Mouse (Mus musculus): ENCODE measurements around the gene Ggt1. TPM values are rescaled to one million over a fixed set of nuclear protein-coding genes. Genes with fewer than 3 reads are reported as not detected.
A peak's percentile ranks its signal among the peaks of the same experiment; 100 is the strongest.

Ggt1 gene
- polyA plus RNA-seq, 1 experiment = 3.8 TPM

DNA sequence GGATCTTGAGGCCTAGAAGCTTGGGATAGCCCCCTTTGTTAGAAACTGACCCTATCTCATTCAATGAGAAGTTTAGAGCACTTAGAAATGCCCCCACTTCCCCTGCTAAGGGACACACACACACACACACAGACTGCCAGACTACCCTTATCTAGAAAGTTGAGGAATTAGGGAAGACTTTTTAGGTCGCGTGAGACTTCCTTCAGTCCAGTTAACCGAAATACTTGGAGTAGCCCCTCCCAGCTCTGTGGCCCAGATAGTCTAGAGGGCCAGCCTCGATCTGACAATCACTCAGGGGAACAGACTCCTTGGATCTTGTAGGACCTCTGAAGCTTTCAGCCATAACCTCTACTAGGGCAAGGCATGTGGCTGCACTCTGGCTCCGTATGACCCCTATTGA is 6.6 kb downstream of the Ggt1 start:
- Histone ChIP-seq H3K27ac (ENCODE audit: insufficient read depth, low read length) (no peak overlapping the region), H3K4me1 (ENCODE audit: control insufficient read depth, insufficient read depth, low read length) (no peaks in the 10 kb centered on the region), H3K4me3 (ENCODE audit: insufficient read depth, low read length) (no peak overlapping the region)
- TF ChIP-seq CTCF (IDR thresholded peaks at IDR 0.05; ENCODE audit: extremely low read depth, insufficient read depth, low read length) (no peak), POLR2A (IDR thresholded peaks at IDR 0.05; ENCODE audit: extremely low read depth, insufficient read depth, low read length) (no peak)

DNA sequence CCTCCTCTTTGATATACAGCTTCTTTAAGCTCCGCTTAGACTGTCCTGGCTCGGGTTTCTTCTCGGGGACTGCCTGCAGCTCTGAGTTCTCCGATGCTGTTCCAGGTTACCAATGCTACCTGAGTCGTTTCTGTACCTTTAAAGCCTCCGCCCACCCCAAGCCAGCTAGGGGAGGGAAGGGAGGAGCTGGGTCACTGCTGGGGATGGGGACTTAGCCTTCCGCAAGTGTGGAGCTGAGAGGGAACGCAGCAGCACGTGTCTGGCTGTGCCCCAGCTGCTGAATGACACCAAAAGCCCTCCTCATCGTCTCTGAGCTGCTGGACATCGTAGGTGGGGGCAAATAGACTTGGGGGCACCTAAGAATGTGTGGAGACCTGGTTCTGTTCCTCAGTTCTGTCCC is 7.0 kb downstream of the Ggt1 start:
- Histone ChIP-seq H3K4me1 (ENCODE audit: control insufficient read depth, insufficient read depth, low read length) (no peaks in the 10 kb centered on the region), H3K4me3 (ENCODE audit: insufficient read depth, low read length) (no peak overlapping the region), H3K27ac (ENCODE audit: insufficient read depth, low read length) (no peak overlapping the region)
- no peak for TF ChIP-seq CTCF (IDR thresholded peaks at IDR 0.05; ENCODE audit: extremely low read depth, insufficient read depth, low read length)
- no peak for TF ChIP-seq POLR2A (IDR thresholded peaks at IDR 0.05; ENCODE audit: extremely low read depth, insufficient read depth, low read length)

DNA sequence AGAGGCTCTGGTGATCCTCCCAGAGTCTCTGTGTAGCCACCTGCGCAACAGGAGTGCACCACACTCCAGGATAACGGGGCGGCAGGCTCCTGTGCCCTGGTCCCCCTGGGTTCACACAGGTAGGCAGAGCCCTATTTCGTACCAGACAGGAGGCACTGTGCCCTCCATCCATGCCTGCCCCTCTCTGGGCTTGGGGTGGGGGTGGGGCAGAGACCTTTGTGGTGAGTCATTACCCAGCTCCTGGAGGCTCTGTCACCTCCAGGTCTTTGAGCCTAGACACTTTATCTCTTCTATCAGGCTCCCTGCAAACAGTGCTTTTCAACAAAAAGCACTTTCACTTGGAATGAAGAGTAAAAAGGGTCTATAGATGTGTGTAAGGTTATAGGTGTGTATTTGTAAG is 7.4 kb downstream of the Ggt1 start:
- H3K4me1 ChIP-seq (ENCODE audit: control insufficient read depth, insufficient read depth, low read length) = no peaks in the 10 kb centered on the region
- H3K4me3 ChIP-seq (ENCODE audit: insufficient read depth, low read length) = no peak overlapping the region
- no peak overlapping the region for H3K27ac ChIP-seq (ENCODE audit: insufficient read depth, low read length)
- TF ChIP-seq POLR2A (IDR thresholded peaks at IDR 0.05; ENCODE audit: extremely low read depth, insufficient read depth, low read length) (no peak), CTCF (IDR thresholded peaks at IDR 0.05; ENCODE audit: extremely low read depth, insufficient read depth, low read length) (no peak)

DNA sequence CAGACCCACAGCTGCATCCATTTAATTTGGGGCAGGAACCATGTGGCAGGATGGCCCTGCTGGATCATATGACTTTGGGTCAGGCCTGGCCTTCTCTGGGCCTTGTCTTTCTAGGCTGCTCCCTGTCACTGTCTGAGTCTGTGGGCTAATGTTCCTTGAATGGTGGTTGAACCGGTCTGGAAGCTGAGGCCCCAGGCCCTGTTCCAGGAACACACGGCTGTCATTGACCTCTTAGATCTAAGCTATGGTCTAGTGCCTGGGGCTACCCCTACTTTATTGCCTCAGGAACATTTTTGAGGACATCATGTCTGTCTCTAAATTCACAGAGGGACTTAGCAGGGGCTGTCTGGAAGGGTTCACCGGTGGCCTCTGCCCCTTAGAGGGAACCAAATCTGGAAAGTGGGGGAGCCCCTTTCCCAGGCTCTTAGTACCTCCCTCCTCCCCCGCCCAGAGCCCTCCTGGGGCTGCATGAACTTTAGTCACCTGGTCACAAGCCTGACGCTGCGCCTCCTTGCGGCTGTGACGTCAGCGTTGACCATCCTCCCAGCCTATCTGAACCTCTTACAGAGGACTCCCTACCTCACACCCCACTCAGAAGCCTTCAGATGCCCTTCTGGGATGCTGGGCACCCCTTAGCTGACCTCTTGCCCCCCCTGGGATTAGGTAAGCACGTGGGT is 9.7 kb downstream of the Ggt1 start:
- no peaks in the 10 kb centered on the region for H3K4me1 ChIP-seq (ENCODE audit: control insufficient read depth, insufficient read depth, low read length)
- no peak overlapping the region for H3K4me3 ChIP-seq (ENCODE audit: insufficient read depth, low read length)
- TF ChIP-seq POLR2A (IDR thresholded peaks at IDR 0.05; ENCODE audit: extremely low read depth, insufficient read depth, low read length) (no peak), CTCF (IDR thresholded peaks at IDR 0.05; ENCODE audit: extremely low read depth, insufficient read depth, low read length) (no peak)
- H3K27ac ChIP-seq (ENCODE audit: insufficient read depth, low read length) = no peak overlapping the region

DNA sequence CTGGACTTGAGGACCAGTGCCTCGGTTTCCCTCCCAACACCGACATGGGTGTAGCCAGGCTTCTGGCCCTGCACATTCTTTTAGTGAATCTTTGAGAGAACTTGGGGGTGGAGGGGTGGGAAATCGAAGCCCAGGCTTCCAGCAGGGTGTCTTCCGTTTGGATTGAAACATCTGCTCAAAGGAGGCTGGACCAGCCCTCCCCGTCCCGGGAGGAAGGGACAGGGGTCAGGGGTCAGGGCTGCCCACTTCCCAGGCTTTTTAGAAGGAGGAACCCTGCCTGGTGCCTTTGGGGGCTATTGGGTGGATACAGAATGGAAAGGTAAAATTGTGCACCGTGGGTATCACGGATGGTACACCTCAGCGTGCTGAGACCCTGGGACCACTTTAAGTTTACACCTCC is 10.5 kb downstream of the Ggt1 start:
- Histone ChIP-seq H3K4me1 (ENCODE audit: control insufficient read depth, insufficient read depth, low read length) (no peaks in the 10 kb centered on the region), H3K27ac (ENCODE audit: insufficient read depth, low read length) (no peak overlapping the region), H3K4me3 (ENCODE audit: insufficient read depth, low read length) (no peak overlapping the region)
- TF ChIP-seq CTCF (IDR thresholded peaks at IDR 0.05; ENCODE audit: extremely low read depth, insufficient read depth, low read length) (no peak), POLR2A (IDR thresholded peaks at IDR 0.05; ENCODE audit: extremely low read depth, insufficient read depth, low read length) (no peak)

DNA sequence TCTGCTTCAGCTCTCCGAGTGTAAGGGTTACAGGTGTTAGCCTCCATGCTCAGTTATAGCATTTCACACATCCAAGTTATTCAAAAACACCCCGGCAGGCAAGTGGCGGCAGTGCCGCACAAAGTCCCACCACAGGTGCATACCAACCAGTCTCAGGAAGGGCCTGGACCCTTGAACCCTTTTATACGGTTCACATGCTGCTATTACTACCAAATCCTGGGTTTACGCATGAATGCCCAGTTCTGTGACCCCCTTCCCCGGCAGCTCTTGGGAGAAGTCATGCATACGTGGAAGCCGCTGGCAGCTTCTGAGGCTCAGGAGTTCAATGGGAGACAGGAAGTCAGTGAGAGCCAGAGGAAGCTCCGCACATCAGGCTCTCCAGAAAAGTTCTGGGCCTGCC is 11.8 kb downstream of the Ggt1 start:
- H3K4me1 ChIP-seq (ENCODE audit: control insufficient read depth, insufficient read depth, low read length) = no peaks in the 10 kb centered on the region
- no peak overlapping the region for H3K27ac ChIP-seq (ENCODE audit: insufficient read depth, low read length)
- TF ChIP-seq CTCF (IDR thresholded peaks at IDR 0.05; ENCODE audit: extremely low read depth, insufficient read depth, low read length) (no peak), POLR2A (IDR thresholded peaks at IDR 0.05; ENCODE audit: extremely low read depth, insufficient read depth, low read length) (no peak)
- no peak overlapping the region for H3K4me3 ChIP-seq (ENCODE audit: insufficient read depth, low read length)

DNA sequence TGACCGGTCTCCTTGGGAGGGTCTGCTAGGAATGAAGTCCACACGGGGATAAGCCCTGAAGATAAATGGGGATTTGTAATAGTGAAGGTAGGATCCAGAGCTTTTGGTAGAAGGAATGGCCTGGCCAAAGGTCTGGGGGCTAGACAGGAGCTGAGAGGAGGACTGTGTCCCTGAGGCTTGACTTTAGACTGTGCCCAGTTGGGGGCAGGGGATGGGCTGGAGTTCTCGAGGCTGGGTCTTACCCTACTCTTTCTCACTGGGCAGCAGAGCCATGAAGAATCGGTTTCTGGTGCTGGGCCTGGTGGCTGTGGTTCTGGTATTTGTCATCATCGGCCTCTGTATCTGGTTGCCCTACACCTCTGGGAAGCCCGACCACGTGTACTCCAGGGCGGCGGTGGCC is 12.6 kb downstream of the Ggt1 start:
- H3K4me3 ChIP-seq (ENCODE audit: insufficient read depth, low read length) = no peak overlapping the region
- TF ChIP-seq CTCF (IDR thresholded peaks at IDR 0.05; ENCODE audit: extremely low read depth, insufficient read depth, low read length) (no peak), POLR2A (IDR thresholded peaks at IDR 0.05; ENCODE audit: extremely low read depth, insufficient read depth, low read length) (no peak)
- no peaks in the 10 kb centered on the region for H3K4me1 ChIP-seq (ENCODE audit: control insufficient read depth, insufficient read depth, low read length)
- no peak overlapping the region for H3K27ac ChIP-seq (ENCODE audit: insufficient read depth, low read length)

DNA sequence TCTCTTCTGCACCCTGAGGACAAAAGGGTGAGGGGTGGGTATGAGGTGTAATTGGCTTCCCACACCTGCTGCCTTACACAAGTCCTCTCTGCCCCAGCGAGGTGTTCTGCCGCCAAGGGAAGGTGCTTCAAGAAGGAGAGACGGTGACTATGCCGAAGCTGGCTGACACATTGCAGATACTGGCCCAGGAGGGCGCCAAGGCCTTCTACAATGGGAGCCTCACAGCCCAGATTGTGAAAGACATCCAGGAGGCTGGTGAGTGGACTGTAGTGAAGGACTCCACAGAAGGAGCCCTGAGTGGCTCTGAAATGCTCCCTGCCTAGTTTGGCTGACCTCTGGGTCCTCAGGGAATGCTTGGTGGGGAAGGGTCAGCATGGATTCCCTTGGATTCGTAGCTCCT is 17.7 kb downstream of the Ggt1 start:
- no peak for TF ChIP-seq POLR2A (IDR thresholded peaks at IDR 0.05; ENCODE audit: extremely low read depth, insufficient read depth, low read length)
- TF ChIP-seq CTCF (IDR thresholded peaks at IDR 0.05; ENCODE audit: extremely low read depth, insufficient read depth, low read length) = no peak
- Histone ChIP-seq H3K4me1 (ENCODE audit: control insufficient read depth, insufficient read depth, low read length) (no peaks in the 10 kb centered on the region), H3K27ac (ENCODE audit: insufficient read depth, low read length) (no peak overlapping the region), H3K4me3 (ENCODE audit: insufficient read depth, low read length) (no peak overlapping the region)

DNA sequence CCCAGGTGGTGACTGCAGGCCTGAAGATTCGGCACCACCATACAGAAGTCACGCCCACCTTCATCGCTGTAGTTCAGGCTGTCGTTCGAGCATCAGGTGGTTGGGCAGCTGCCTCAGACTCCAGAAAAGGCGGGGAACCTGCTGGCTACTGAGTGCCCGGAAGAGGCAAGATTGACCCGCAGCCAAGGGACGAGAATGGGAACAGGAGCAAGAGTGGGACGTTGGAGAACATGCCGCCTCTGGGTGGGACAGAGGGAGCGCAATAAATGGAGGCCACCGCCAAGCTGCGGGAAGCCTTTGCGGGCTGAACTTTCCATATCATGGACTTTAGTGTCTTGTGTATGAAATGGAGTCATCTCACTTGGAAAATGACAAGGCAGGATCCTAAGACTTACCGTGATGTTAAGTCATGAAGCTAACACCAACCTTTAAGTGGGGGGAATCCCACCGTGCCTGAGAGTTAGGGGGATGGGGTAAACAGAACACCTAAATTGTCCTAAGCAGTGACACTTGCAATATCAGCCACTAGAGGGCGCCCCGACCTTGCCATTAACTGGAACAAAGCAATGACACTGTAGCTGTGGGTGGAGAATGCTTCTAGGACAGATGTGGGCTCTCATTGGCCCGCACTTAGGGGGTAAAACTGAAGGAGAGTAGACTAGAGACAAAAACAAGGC is 24.6 kb downstream of the Ggt1 start:
- no peak overlapping the region for H3K4me3 ChIP-seq (ENCODE audit: insufficient read depth, low read length)
- no peak overlapping the region for H3K27ac ChIP-seq (ENCODE audit: insufficient read depth, low read length)
- no peaks in the 10 kb centered on the region; the same call in 1 of the 2 replicates for H3K4me1 ChIP-seq (ENCODE audit: control insufficient read depth, insufficient read depth, low read length)
- TF ChIP-seq POLR2A (IDR thresholded peaks at IDR 0.05; ENCODE audit: extremely low read depth, insufficient read depth, low read length) (no peak), CTCF (IDR thresholded peaks at IDR 0.05; ENCODE audit: extremely low read depth, insufficient read depth, low read length) (peak; percentile 97)

DNA sequence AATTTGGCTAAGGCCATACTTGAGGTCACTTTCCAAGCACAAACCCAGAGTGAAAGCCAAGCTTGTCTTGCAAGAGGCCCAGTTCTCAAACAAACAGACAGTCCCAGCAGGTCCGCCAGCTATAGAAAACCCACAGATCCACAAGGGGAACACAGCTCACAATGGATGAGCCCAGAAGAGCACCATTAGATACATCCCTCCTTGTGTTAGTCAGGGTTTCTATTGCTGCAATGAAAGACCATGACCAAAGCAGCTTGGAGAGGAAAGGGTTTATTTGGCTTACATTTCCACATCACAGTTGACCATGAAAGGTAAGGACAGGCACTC is 25.1 kb downstream of the Ggt1 start:
- H3K27ac ChIP-seq (ENCODE audit: insufficient read depth, low read length) = no peak overlapping the region
- no peak overlapping the region for H3K4me3 ChIP-seq (ENCODE audit: insufficient read depth, low read length)
- TF ChIP-seq CTCF (IDR thresholded peaks at IDR 0.05; ENCODE audit: extremely low read depth, insufficient read depth, low read length) (no peak), POLR2A (IDR thresholded peaks at IDR 0.05; ENCODE audit: extremely low read depth, insufficient read depth, low read length) (no peak)
- no peaks in the 10 kb centered on the region; the same call in 1 of the 2 replicates for H3K4me1 ChIP-seq (ENCODE audit: control insufficient read depth, insufficient read depth, low read length)
